Mouse (Mus musculus): ENCODE measurements at regions not wholly inside any gene's neighbourhood (a gene's known extent, or its start where the extent isn't known, plus 50 kb on each side); places are given as distances from the start of the nearest gene placed in this dataset.

GRCm38 (mm10) chr4:89458628-89459345, 147.9 kb upstream of the Cdkn2b start:
- Histone ChIP-seq H3K27me3 (ENCODE audit: insufficient read depth, low read length) (no peaks in the 10 kb centered on the region), H3K4me2 (ENCODE audit: low read length) (no peak overlapping the region), H3K27ac (no peak overlapping the region), H3K4me3 (replicated peaks; ENCODE audit: low read depth, low read length) (no peak overlapping the region), H3K9me3 (replicated peaks; ENCODE audit: low read length) (no peaks in the 10 kb centered on the region), H3K4me1 (replicated peaks; ENCODE audit: insufficient read depth, low read length) (peaks cover 3% of the 10 kb centered on the region; the same call in 1 of the 2 replicates), H3K9ac (ENCODE audit: low read depth, low read length) (no peak overlapping the region), H3K36me3 (ENCODE audit: insufficient read depth, low read length) (no peaks in the 10 kb centered on the region)
- DNase-seq (ENCODE audit: low spot score) (peak; percentile 6), ATAC-seq (replicated peaks; ENCODE audit: low FRiP score, low read depth) (no peak)
- no peak for TF ChIP-seq CTCF (IDR thresholded peaks at IDR 0.05; ENCODE audit: low read depth)
- 28% methylated on average over 2 of the region's 2 CpGs for WGBS

GRCm38 (mm10) chr4:89457861-89458260, 147.0 kb upstream of the Cdkn2b start:
- ATAC-seq (replicated peaks; ENCODE audit: low FRiP score, low read depth): no peak

DNA sequence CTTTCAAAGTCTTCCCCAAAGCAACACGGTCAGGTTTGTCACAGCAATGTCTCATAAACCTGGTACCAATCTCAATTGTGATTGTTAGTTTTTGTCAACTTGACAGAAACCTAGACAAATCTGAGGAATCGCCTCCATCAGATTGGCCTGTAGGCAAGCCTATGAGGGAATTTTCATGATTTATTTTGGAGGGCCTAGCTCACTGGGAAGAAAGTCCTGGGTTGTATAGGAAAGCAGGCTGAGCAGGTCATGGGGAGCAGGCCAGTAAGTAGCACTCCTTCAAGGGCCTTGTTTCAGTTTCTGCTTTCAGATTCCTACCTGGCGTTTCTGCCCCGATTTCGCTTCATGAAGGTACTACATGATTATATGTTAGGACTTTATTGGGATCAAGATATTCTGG, 144.1 kb upstream of the Cdkn2b start:
- WGBS: 95% methylated on average over 5 of the region's 5 CpGs
- H3K4me3 ChIP-seq (replicated peaks; ENCODE audit: low read depth, low read length): no peak overlapping the region
- no peak for DNase-seq (ENCODE audit: low spot score)
- H3K36me3 ChIP-seq (ENCODE audit: insufficient read depth, low read length): no peaks in the 10 kb centered on the region
- no peaks in the 10 kb centered on the region for H3K9me3 ChIP-seq (replicated peaks; ENCODE audit: low read length)
- H3K4me2 ChIP-seq (ENCODE audit: low read length): no peak overlapping the region
- no peaks in the 10 kb centered on the region for H3K27me3 ChIP-seq (ENCODE audit: insufficient read depth, low read length)
- H3K4me1 ChIP-seq (replicated peaks; ENCODE audit: insufficient read depth, low read length): peaks cover 3% of the 10 kb centered on the region; the same call in 1 of the 2 replicates
- no peak overlapping the region for H3K27ac ChIP-seq
- no peak for TF ChIP-seq CTCF (IDR thresholded peaks at IDR 0.05; ENCODE audit: low read depth)
- no peak overlapping the region for H3K9ac ChIP-seq (ENCODE audit: low read depth, low read length)
- ATAC-seq (replicated peaks; ENCODE audit: low FRiP score, low read depth): no peak

More at GRCm38 (mm10) chr4:89457861-89458260, 147.0 kb upstream of the Cdkn2b start:
- WGBS: 94% methylated on average over 2 of the region's 2 CpGs
- Histone ChIP-seq H3K4me1 (replicated peaks; ENCODE audit: insufficient read depth, low read length) (peaks cover 3% of the 10 kb centered on the region; the same call in 1 of the 2 replicates), H3K4me2 (ENCODE audit: low read length) (no peak overlapping the region), H3K27me3 (ENCODE audit: insufficient read depth, low read length) (no peaks in the 10 kb centered on the region), H3K9ac (ENCODE audit: low read depth, low read length) (no peak overlapping the region), H3K36me3 (ENCODE audit: insufficient read depth, low read length) (no peaks in the 10 kb centered on the region), H3K27ac (no peak overlapping the region), H3K4me3 (replicated peaks; ENCODE audit: low read depth, low read length) (no peak overlapping the region), H3K9me3 (replicated peaks; ENCODE audit: low read length) (no peaks in the 10 kb centered on the region)
- no peak for DNase-seq (ENCODE audit: low spot score)
- TF ChIP-seq CTCF (IDR thresholded peaks at IDR 0.05; ENCODE audit: low read depth): no peak

- H3K9me3 ChIP-seq (replicated peaks; ENCODE audit: low read length): no peaks in the 10 kb centered on the region
- H3K27me3 ChIP-seq (ENCODE audit: insufficient read depth, low read length): no peaks in the 10 kb centered on the region
- ATAC-seq (replicated peaks; ENCODE audit: low FRiP score, low read depth) (no peak), DNase-seq (ENCODE audit: low spot score) (no peak)
- H3K27ac ChIP-seq: no peak overlapping the region
- H3K36me3 ChIP-seq (ENCODE audit: insufficient read depth, low read length): no peaks in the 10 kb centered on the region
- no peak for TF ChIP-seq CTCF (IDR thresholded peaks at IDR 0.05; ENCODE audit: low read depth)
- no peak overlapping the region for H3K4me3 ChIP-seq (replicated peaks; ENCODE audit: low read depth, low read length)
- no peak overlapping the region for H3K9ac ChIP-seq (ENCODE audit: low read depth, low read length)
- H3K4me2 ChIP-seq (ENCODE audit: low read length): no peak overlapping the region
- no peaks in the 10 kb centered on the region for H3K4me1 ChIP-seq (replicated peaks; ENCODE audit: insufficient read depth, low read length)
Measured at GRCm38 (mm10) chr4:89453051-89453450, 142.2 kb upstream of the Cdkn2b start.

DNA sequence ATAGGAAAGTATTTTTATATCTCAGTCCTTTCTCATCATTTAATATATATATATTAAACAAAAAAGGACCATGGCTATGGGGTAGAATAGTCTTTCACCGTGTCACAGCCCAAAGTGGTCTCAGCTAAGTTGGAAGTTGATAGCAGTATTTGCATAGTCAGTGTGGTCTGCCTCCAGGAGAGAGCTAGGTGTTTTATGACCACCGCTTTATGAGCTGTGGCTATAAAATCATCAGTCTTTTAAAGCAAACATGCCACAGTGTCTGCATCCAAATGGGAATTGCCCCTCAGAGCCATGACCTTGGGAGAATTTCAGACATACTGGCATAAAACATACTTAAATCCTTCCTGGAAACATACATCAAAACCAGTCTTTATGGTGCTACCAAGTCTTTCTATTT, 140.9 kb upstream of the Cdkn2b start:
- H3K9ac ChIP-seq (ENCODE audit: low read depth, low read length): no peak overlapping the region
- ATAC-seq (replicated peaks; ENCODE audit: low FRiP score, low read depth): no peak
- no peak overlapping the region for H3K4me3 ChIP-seq (replicated peaks; ENCODE audit: low read depth, low read length)
- no peaks in the 10 kb centered on the region for H3K9me3 ChIP-seq (replicated peaks; ENCODE audit: low read length)
- no peak overlapping the region for H3K27ac ChIP-seq
- 0 out of 2 replicates have a peak, but pooled peaks cover under 1% of the 10 kb centered on the region for H3K4me1 ChIP-seq (replicated peaks; ENCODE audit: insufficient read depth, low read length)
- WGBS: 18% methylated on average over 2 of the region's 2 CpGs
- H3K36me3 ChIP-seq (ENCODE audit: insufficient read depth, low read length): no peaks in the 10 kb centered on the region
- H3K27me3 ChIP-seq (ENCODE audit: insufficient read depth, low read length): no peaks in the 10 kb centered on the region
- no peak overlapping the region for H3K4me2 ChIP-seq (ENCODE audit: low read length)
- no peak for TF ChIP-seq CTCF (IDR thresholded peaks at IDR 0.05; ENCODE audit: low read depth)
- DNase-seq (ENCODE audit: low spot score): no peak

GRCm38 (mm10) chr4:89446765-89447487, 136.1 kb upstream of the Cdkn2b start:
- no peaks in the 10 kb centered on the region for H3K36me3 ChIP-seq (ENCODE audit: insufficient read depth, low read length)
- H3K4me3 ChIP-seq (replicated peaks; ENCODE audit: low read depth, low read length): no peak overlapping the region
- no peaks in the 10 kb centered on the region for H3K27me3 ChIP-seq (ENCODE audit: insufficient read depth, low read length)
- 0 out of 2 replicates have a peak, but pooled peaks cover 3% of the 10 kb centered on the region for H3K4me1 ChIP-seq (replicated peaks; ENCODE audit: insufficient read depth, low read length)
- H3K9me3 ChIP-seq (replicated peaks; ENCODE audit: low read length): no peaks in the 10 kb centered on the region
- 36% methylated on average over 8 of the region's 8 CpGs for WGBS
- TF ChIP-seq CTCF (IDR thresholded peaks at IDR 0.05; ENCODE audit: low read depth): peak; percentile 41; the same call in 1 of the 2 replicates
- no peak overlapping the region for H3K4me2 ChIP-seq (ENCODE audit: low read length)
- DNase-seq (ENCODE audit: low spot score) (peak; percentile 15), ATAC-seq (replicated peaks; ENCODE audit: low FRiP score, low read depth) (peak; percentile 73)
- no peak overlapping the region for H3K9ac ChIP-seq (ENCODE audit: low read depth, low read length)
- H3K27ac ChIP-seq: no peak overlapping the region
